Mouse (Mus musculus) MN1 (cell line): ENCODE data around the gene Atg7.

Experiments
- DNase-seq: peaks from one replicate; pipeline ENCODE4 v3.0.0-alpha.2; 2016; ENCODE audit warnings: low spot score

The Atg7 gene

DNA sequence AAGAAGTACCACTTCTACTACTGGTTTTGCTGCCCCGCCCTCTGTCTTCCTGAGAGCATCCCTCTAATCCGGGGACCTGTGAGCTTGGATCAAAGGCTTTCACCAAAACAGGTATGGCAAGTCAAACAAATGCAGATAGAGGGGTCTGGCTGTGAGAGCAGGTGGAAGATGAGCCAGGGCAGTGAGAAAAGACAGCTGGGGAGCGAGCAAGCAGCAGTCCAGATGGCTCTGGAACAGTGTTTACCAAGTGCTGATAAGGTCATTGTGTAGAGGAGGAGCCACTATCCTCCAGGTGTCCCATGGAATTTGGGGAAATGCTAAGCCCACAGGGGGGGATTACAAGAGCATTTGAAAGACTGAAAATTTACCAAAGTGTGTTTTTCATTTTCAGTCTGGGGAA lies 41.5 kb downstream of the Atg7 start:
- no peak for DNase-seq

GRCm38 (mm10) chr6:114685412-114685811 lies 42.5 kb downstream of the Atg7 start:
- no peak for DNase-seq

- DNase-seq, result no peak
These were observed 44.1 kb downstream of the Atg7 start for GRCm38 (mm10) chr6:114687035-114687434.

GRCm38 (mm10) chr6:114690661-114691060 lies 47.8 kb downstream of the Atg7 start:
- peak; percentile 14 for DNase-seq

GRCm38 (mm10) chr6:114691530-114691929 lies 48.6 kb downstream of the Atg7 start:
- DNase-seq, result no peak

DNA sequence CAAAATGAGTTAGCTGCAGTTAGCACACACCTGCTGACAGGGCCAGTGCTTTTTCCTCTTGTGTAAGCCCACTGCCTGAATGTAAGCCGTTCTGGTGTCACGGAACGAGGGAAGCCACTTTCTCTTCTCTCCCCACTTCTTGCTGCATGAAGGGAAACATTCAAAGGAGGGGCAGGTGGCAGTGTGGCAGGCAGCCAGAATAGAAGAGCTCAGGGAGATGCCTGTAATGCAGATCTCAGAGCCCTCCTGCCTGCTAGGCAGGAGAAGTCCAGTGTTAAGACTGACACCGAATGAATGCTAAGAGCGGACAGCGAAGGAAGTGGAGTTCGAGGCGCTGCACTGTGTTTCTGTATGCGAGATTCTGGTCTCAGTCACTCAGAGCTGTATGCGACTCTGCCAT lies 49.8 kb downstream of the Atg7 start:
- DNase-seq, result no peak

DNA sequence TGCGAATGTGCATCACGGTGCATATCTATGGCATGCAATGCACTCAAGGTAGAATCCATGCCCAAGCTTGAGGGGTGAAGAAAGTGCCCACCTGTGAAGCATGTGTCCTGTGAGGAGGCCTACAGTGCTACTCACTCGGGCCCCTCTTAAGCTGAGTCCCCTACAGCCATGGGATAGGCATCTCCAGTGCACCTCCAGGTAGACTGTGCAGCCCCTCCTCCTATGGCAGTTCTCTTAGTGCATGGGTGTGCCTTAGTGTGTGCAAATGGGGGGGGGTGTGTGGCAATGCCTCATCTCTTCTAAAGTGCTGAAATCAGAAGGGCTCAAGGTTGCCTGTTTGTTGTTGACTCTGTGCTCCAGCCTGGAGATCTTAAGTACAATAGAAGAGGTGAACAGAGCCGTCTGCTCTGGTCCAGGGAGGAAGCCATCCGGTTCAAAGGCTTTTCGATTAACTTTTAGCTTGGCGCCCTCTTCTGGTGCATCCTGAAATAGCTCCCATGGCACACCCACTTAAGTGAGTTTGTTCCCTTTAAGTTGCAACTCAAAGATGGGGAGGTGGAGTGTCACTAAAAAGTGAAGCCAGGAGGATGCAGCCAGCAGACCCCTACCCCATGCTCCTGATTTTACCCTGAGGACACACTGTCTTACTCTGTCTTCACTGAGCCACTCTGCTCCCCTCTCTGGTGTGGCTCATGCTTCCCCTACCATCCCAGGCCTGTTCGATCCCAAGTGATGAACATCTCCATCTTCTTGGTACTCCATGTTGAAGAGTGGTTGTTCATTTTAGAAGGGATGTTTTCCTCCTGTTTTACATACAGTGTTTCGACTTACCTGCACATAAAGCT lies 55.0 kb downstream of the Atg7 start:
- DNase-seq, result peak; percentile 69

- DNase-seq, result no peak
These were observed 55.7 kb downstream of the Atg7 start for GRCm38 (mm10) chr6:114698578-114698977.

GRCm38 (mm10) chr6:114700704-114701103 lies 57.8 kb downstream of the Atg7 start:
- DNase-seq, result no peak

DNA sequence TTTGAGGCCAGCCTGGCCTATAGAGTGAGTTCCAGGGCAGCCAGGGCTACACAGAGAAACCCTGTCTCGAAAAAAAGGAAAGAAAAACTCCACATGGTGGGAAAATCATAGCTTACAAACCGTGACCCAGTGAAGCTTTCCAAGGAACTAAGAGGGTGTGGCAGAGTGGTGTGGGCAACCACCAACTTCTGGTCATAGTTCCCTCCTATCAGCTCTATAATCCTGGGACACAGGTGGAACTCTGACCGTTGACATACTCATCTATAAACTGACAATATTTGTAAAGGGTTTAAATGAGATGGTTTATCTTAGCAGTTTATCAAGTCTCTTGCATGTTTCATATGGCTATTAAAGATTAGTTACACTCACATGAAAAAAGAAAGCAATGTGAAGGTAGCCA lies 64.1 kb downstream of the Atg7 start:
- DNase-seq, result no peak

DNA sequence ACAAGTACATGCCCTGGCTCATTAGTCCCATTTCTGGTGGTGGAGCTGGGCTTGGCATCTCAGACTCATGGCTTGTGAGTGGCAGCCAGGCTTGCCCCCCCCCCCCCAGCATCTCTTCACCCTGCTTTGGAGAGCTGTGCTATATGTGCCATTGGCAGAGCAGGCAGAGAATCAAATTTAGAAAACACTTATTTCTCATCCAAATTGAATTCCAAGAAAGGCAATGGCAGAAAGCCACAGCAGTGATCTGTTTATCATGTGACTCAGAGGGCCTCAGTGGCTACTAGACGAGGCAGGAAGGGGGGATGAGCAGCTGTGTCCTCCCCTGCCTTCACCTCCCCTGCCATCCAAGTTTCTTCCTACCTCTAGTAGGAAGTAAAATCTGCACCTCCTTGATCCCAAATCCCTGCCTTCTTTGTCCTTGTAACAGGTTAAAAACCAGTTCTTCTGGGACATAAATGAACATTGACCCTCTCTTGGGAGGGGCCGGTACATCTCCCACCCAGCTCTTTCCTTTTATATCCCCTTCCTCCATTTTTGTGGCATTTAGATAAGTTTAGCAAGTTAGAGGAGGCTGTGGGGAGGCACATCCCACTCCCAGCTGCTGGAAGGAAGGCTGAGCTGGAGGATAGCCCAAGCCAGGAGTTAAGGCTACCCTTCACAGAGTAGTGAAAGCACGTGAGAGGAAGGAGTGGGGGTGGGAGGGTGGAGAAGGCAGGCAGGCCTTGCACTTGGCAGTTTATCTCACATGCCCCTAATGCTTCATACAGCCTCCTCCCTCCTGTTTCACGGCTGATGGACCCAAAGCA lies 69.5 kb downstream of the Atg7 start:
- DNase-seq, result peak; percentile 76

- DNase-seq, result peak; percentile 44
These were observed 70.6 kb downstream of the Atg7 start for GRCm38 (mm10) chr6:114713538-114713937.

- no peak for DNase-seq
These were observed 71.8 kb downstream of the Atg7 start for GRCm38 (mm10) chr6:114714654-114715053.

DNA sequence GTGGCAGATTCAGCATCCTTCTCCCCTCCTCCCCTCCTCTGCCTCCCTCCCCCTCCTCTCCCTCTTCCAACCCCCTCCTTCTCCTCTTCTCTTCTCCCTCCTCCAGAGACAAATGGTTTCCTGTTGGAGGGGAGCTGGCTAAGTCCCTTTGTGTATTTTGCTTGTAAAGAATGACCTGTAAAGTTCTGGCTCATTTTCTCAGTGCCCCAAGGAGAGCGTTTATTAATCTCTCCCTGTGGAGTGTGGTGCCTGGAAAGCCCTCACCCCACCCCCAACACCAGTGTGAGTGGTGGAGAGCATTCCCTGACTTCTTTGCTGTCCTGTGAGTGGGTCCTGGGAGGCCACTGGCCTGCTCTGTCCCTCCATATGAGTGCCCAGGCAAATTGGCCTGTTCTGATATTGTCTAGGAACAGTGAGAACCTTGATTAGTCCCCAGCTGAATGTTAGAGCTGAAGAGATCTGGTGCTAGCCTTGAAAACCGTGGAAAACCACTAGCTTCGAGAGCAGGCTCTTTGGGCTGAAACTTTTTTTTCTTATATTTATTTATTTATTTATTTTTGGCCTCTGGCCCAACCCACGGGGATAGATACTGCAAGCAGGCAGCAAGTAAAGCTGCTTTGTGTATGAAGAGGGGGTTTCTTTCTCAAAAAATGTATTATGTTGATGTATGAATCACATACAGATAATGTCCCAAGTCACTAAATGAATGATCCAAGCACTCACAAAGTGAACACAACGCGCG lies 72.6 kb downstream of the Atg7 start:
- no peak for DNase-seq

GRCm38 (mm10) chr6:114719100-114719499 lies 76.2 kb downstream of the Atg7 start:
- peak; percentile 42 for DNase-seq

DNA sequence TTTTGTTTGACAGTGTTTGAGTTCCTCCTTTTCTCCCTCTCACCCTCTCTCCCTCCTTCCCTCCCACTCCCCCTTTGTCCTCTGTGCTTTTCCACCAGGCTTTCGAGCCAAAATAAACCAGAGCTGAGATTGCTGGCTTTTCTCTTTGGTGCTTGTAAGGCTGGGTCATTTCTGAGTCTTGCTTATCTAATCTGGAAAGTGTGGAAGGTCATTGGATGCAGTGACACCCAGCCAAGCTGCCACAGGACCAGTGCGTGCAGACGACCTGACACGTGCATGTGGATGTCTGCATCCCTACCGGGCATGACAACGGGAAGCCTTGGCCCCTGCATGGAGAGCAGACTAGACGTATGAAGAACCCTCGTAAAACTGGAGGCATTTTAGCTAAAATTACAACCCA lies 76.8 kb downstream of the Atg7 start:
- no peak for DNase-seq

- no peak for DNase-seq
These were observed 79.1 kb downstream of the Atg7 start for GRCm38 (mm10) chr6:114722046-114722445.

DNA sequence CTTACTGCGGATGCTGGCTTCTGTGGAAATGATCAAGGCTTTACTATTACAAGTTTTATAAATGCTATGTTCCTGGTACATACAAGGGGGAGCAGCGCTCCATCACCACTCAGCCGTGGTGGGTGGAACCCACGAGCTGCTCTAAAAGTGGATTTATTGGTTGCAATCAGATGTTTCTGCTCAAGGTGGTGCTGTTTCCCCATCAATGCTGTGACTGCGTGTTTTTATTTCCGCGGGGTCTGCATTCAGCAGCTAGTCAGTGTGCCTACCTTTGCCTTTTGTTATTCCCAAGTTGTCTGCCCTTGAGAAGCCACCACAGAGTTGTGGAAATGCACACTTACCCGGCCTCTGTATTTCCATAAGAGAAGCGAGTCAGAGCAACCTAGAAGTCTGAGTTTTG lies 81.0 kb downstream of the Atg7 start:
- DNase-seq, result peak; percentile 52

- no peak for DNase-seq
These were observed 81.5 kb downstream of the Atg7 start for GRCm38 (mm10) chr6:114724351-114724750.

DNA sequence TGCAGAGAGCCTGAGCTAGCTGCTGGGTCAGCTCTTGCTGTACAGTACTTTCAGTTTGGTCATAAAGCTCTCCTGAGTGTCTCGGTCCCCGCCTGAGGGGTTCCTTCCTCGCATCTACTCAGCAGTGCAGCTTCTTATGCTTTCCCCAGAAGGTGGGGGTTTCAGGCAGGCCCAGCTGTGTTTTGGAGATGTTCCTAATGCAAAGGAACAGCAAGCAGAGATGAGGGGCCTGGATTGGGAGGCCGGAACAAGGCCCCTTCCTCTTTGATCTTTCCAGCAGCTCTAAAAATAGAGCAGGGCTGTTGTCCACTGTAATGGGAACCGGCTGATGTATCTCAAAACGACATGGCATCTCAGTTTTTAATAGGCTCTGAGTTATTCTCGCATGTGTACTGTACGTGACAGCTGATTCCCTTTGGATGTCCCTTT lies 82.3 kb downstream of the Atg7 start:
- no peak for DNase-seq

DNA sequence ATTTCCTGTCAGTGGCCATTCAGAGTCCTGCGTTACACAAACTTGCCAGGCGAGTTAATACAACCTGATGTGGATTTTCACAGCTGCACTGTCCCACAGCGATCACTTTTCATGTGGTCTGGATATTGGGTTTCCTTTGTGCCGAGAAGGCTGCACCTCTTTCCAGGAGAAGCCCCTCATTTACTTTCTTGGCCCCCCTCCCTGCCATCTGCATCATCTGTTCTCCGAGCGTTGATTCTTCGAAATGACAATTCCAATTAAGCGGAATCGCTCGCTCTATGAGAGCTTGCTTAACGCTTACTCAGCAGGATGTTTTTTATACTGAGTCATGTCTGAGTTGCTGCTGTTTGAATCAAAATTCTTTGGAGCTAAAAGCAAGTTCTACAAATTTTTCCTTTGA lies 83.8 kb downstream of the Atg7 start:
- DNase-seq, result no peak

DNA sequence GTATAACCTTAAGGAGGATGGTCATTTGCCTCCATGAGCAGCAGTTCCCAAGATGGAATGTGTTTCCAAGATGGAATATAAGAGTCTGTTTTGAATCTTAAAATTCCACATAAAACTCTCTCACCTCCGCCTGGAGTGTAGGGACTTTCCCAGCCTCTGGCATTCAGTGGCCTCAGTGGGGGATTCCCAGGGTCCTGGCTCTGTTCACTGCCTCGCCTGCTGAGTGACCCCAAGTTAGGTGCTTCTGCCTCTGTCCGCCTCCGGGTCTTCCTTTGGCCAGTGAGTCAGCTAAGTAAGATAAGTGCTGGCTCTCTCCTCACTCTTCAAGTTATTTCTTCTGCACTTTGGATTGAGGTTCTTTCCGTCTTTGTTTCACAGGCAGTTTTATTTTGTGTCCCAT lies 90.3 kb downstream of the Atg7 start:
- no peak for DNase-seq

DNA sequence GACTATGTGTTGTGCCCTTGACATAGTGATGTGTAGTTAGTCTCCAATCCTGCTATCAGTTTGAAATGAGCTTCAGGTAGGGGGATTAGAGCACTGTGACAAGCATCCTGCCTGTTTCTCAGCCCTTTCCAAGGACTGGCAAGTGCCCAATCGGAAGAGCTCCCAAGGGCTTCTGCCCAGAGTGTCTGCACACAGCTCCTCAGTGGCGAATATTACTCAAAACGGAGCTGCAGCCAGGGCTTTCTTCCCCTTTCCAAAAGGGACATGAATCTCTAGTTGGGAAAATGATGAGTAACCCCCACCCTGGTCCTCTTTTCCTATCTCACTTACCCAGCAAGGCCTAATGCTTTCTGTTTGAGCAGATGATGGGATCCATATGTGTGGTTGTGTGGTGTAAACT lies 90.8 kb downstream of the Atg7 start:
- no peak for DNase-seq
